Mouse (Mus musculus): Measurements from ENCODE around the gene Dhrs1. TPM values are rescaled to one million over a fixed set of nuclear protein-coding genes. Genes with fewer than 3 reads are reported as not detected.

Dhrs1 gene
- total and polyA plus RNA-seq, 2 experiments: 140 to 263 TPM

- TF ChIP-seq POLR2A (IDR thresholded peaks at IDR 0.05; ENCODE audit: extremely low read depth, insufficient read depth, low read length) (no peak), CTCF (IDR thresholded peaks at IDR 0.05; ENCODE audit: low read depth, low read length) (no peak)
- no peak for DNase-seq (ENCODE audit: extremely low read depth, low read depth, low spot score)
- H3K4me1 ChIP-seq (ENCODE audit: control insufficient read depth, insufficient read depth, low read length): no peaks in the 10 kb centered on the region
- 86% methylated on average over 6 of the region's 6 CpGs for WGBS
- H3K27me3 ChIP-seq (ENCODE audit: control insufficient read depth, insufficient read depth, low read length): no peaks in the 10 kb centered on the region
- H3K27ac ChIP-seq (replicated peaks; ENCODE audit: insufficient read depth, low read depth, low read length): no peak overlapping the region
- peaks cover 6% of the 10 kb centered on the region; the same call in 1 of the 2 replicates for H3K36me3 ChIP-seq (ENCODE audit: control insufficient read depth, insufficient read depth, low read length)
- no peak overlapping the region for H3K4me3 ChIP-seq (ENCODE audit: insufficient read depth, low read depth, low read length)
- no peak overlapping the region for H3K9ac ChIP-seq (ENCODE audit: low read depth, low read length)
- no peaks in the 10 kb centered on the region for H3K79me2 ChIP-seq (ENCODE audit: control insufficient read depth, insufficient read depth, low read length)
These were observed 42.7 kb downstream of the Dhrs1 start for GRCm38 (mm10) chr14:55702761-55703160.

- WGBS: 87% methylated on average over 9 of the region's 9 CpGs
- TF ChIP-seq CTCF (IDR thresholded peaks at IDR 0.05; ENCODE audit: low read depth, low read length) (no peak), POLR2A (IDR thresholded peaks at IDR 0.05; ENCODE audit: extremely low read depth, insufficient read depth, low read length) (no peak)
- H3K27ac ChIP-seq (replicated peaks; ENCODE audit: insufficient read depth, low read depth, low read length): no peak overlapping the region
- no peaks in the 10 kb centered on the region for H3K79me2 ChIP-seq (ENCODE audit: control insufficient read depth, insufficient read depth, low read length)
- DNase-seq (ENCODE audit: extremely low read depth, low read depth, low spot score): no peak
- H3K9ac ChIP-seq (ENCODE audit: low read depth, low read length): no peak overlapping the region
- H3K4me1 ChIP-seq (ENCODE audit: control insufficient read depth, insufficient read depth, low read length): no peaks in the 10 kb centered on the region
- H3K4me3 ChIP-seq (ENCODE audit: insufficient read depth, low read depth, low read length): no peak overlapping the region
- H3K36me3 ChIP-seq (ENCODE audit: control insufficient read depth, insufficient read depth, low read length): peaks cover 6% of the 10 kb centered on the region; the same call in 1 of the 2 replicates
- no peaks in the 10 kb centered on the region for H3K27me3 ChIP-seq (ENCODE audit: control insufficient read depth, insufficient read depth, low read length)
These were observed 44.4 kb downstream of the Dhrs1 start for GRCm38 (mm10) chr14:55701131-55701530.

GRCm38 (mm10) chr14:55697226-55697625 is 48.3 kb downstream of the Dhrs1 start:
- Histone ChIP-seq H3K36me3 (ENCODE audit: control insufficient read depth, insufficient read depth, low read length) (no peaks in the 10 kb centered on the region), H3K27me3 (ENCODE audit: control insufficient read depth, insufficient read depth, low read length) (no peaks in the 10 kb centered on the region), H3K4me3 (ENCODE audit: insufficient read depth, low read depth, low read length) (no peak overlapping the region), H3K27ac (replicated peaks; ENCODE audit: insufficient read depth, low read depth, low read length) (peak overlapping the region; percentile 6; the same call in 1 of the 2 replicates), H3K79me2 (ENCODE audit: control insufficient read depth, insufficient read depth, low read length) (no peaks in the 10 kb centered on the region), H3K9ac (ENCODE audit: low read depth, low read length) (no peak overlapping the region), H3K4me1 (ENCODE audit: control insufficient read depth, insufficient read depth, low read length) (no peaks in the 10 kb centered on the region)
- TF ChIP-seq POLR2A (IDR thresholded peaks at IDR 0.05; ENCODE audit: extremely low read depth, insufficient read depth, low read length): no peak
- TF ChIP-seq CTCF (IDR thresholded peaks at IDR 0.05; ENCODE audit: low read depth, low read length): no peak
- DNase-seq (ENCODE audit: extremely low read depth, low read depth, low spot score): peak; percentile 36
- WGBS: 84% methylated on average over 4 of the region's 4 CpGs

GRCm38 (mm10) chr14:55689433-55689832 is 56.1 kb downstream of the Dhrs1 start:
- TF ChIP-seq CTCF (IDR thresholded peaks at IDR 0.05; ENCODE audit: low read depth, low read length): no peak
- TF ChIP-seq POLR2A (IDR thresholded peaks at IDR 0.05; ENCODE audit: extremely low read depth, insufficient read depth, low read length): no peak
- Histone ChIP-seq H3K4me3 (ENCODE audit: insufficient read depth, low read depth, low read length) (no peak overlapping the region), H3K27ac (replicated peaks; ENCODE audit: insufficient read depth, low read depth, low read length) (no peak overlapping the region), H3K36me3 (ENCODE audit: control insufficient read depth, insufficient read depth, low read length) (no peaks in the 10 kb centered on the region), H3K79me2 (ENCODE audit: control insufficient read depth, insufficient read depth, low read length) (no peaks in the 10 kb centered on the region), H3K4me1 (ENCODE audit: control insufficient read depth, insufficient read depth, low read length) (no peaks in the 10 kb centered on the region), H3K27me3 (ENCODE audit: control insufficient read depth, insufficient read depth, low read length) (no peaks in the 10 kb centered on the region), H3K9ac (ENCODE audit: low read depth, low read length) (no peak overlapping the region)
- WGBS: 81% methylated on average over 10 of the region's 10 CpGs
- DNase-seq (ENCODE audit: extremely low read depth, low read depth, low spot score): no peak

Other genes with a start within 250 kb of the Dhrs1 start
Only the 30 nearest of the 35 such genes appear.
- 305 and 330 TPM in 2 replicates for gene Dcaf11, start 185.7 kb downstream of the Dhrs1 start, total RNA-seq (2014; rRNA removed)
- 263 and 363 TPM in 2 replicates for gene Dcaf11, start 185.7 kb downstream of the Dhrs1 start, polyA plus RNA-seq (2012; rRNA removed)
- not detected in 2 replicates for gene A730061H03Rik, start 185.3 kb downstream of the Dhrs1 start, total RNA-seq (2014; rRNA removed)
- 0.42 and 0.62 TPM in 2 replicates for gene A730061H03Rik, start 185.3 kb downstream of the Dhrs1 start, polyA plus RNA-seq (2012; rRNA removed)
- gene Fitm1, start 170.1 kb downstream of the Dhrs1 start, total RNA-seq (2014; rRNA removed): 3.8 and 7.5 TPM in 2 replicates
- gene Fitm1, start 170.1 kb downstream of the Dhrs1 start, polyA plus RNA-seq (2012; rRNA removed): 45.7 and 60.2 TPM in 2 replicates
- gene Psme1, start 167.6 kb downstream of the Dhrs1 start, total RNA-seq (2014; rRNA removed): 78.5 and 94.2 TPM in 2 replicates
- 46.9 and 59.9 TPM in 2 replicates for gene Psme1, start 167.6 kb downstream of the Dhrs1 start, polyA plus RNA-seq (2012; rRNA removed)
- 32.7 and 36.1 TPM in 2 replicates for gene Emc9, start 160.4 kb downstream of the Dhrs1 start, total RNA-seq (2014; rRNA removed)
- gene Emc9, start 160.4 kb downstream of the Dhrs1 start, polyA plus RNA-seq (2012; rRNA removed): 46.8 and 57.2 TPM in 2 replicates
- gene Psme2, start 154.6 kb downstream of the Dhrs1 start, total RNA-seq (2014; rRNA removed): 110 and 142 TPM in 2 replicates
- gene Psme2, start 154.6 kb downstream of the Dhrs1 start, polyA plus RNA-seq (2012; rRNA removed): 55.9 and 56.9 TPM in 2 replicates
- gene Rnf31, start 154.0 kb downstream of the Dhrs1 start, total RNA-seq (2014; rRNA removed): 4.9 and 8.0 TPM in 2 replicates
- gene Rnf31, start 154.0 kb downstream of the Dhrs1 start, polyA plus RNA-seq (2012; rRNA removed): 15.4 and 20.4 TPM in 2 replicates
- gene Irf9, start 142.1 kb downstream of the Dhrs1 start, total RNA-seq (2014; rRNA removed): 21.1 and 24.2 TPM in 2 replicates
- 36.8 and 45.0 TPM in 2 replicates for gene Irf9, start 142.1 kb downstream of the Dhrs1 start, polyA plus RNA-seq (2012; rRNA removed)
- gene Rec8, start 127.7 kb downstream of the Dhrs1 start, total RNA-seq (2014; rRNA removed): 0.34 and 0.46 TPM in 2 replicates
- gene Rec8, start 127.7 kb downstream of the Dhrs1 start, polyA plus RNA-seq (2012; rRNA removed): 0.54 and 2.3 TPM in 2 replicates
- gene Ipo4, start 109.7 kb downstream of the Dhrs1 start, total RNA-seq (2014; rRNA removed): 16.8 and 32.6 TPM in 2 replicates
- gene Ipo4, start 109.7 kb downstream of the Dhrs1 start, polyA plus RNA-seq (2012; rRNA removed): 42.0 and 53.0 TPM in 2 replicates
- 1.1 and 2.1 TPM in 2 replicates for gene Gm49378, start 107.8 kb downstream of the Dhrs1 start, total RNA-seq (2014; rRNA removed)
- 7.0 and 7.9 TPM in 2 replicates for gene Gm49378, start 107.8 kb downstream of the Dhrs1 start, polyA plus RNA-seq (2012; rRNA removed)
- 46.5 and 62.0 TPM in 2 replicates for gene Tm9sf1, start 101.9 kb downstream of the Dhrs1 start, total RNA-seq (2014; rRNA removed)
- 66.3 and 70.4 TPM in 2 replicates for gene Tm9sf1, start 101.9 kb downstream of the Dhrs1 start, polyA plus RNA-seq (2012; rRNA removed)
- gene Tssk4, start 95.5 kb downstream of the Dhrs1 start, total RNA-seq (2014; rRNA removed): 0.09 and 0.47 TPM in 2 replicates
- gene Tssk4, start 95.5 kb downstream of the Dhrs1 start, polyA plus RNA-seq (2012; rRNA removed): 0.18 and 0.24 TPM in 2 replicates
- 10.1 and 10.3 TPM in 2 replicates for gene Mdp1, start 85.2 kb downstream of the Dhrs1 start, total RNA-seq (2014; rRNA removed)
- 9.8 and 10.5 TPM in 2 replicates for gene Mdp1, start 85.2 kb downstream of the Dhrs1 start, polyA plus RNA-seq (2012; rRNA removed)
- 13.1 and 14.9 TPM in 2 replicates for gene Gmpr2, start 73.7 kb downstream of the Dhrs1 start, total RNA-seq (2014; rRNA removed)
- gene Gmpr2, start 73.7 kb downstream of the Dhrs1 start, polyA plus RNA-seq (2012; rRNA removed): 9.9 and 11.6 TPM in 2 replicates
- 94.7 and 99.4 TPM in 2 replicates for gene Nedd8, start 73.6 kb downstream of the Dhrs1 start, total RNA-seq (2014; rRNA removed)
- gene Nedd8, start 73.6 kb downstream of the Dhrs1 start, polyA plus RNA-seq (2012; rRNA removed): 209 and 225 TPM in 2 replicates
- gene Tinf2, start 63.9 kb downstream of the Dhrs1 start, total RNA-seq (2014; rRNA removed): 7.7 and 8.5 TPM in 2 replicates
- gene Tinf2, start 63.9 kb downstream of the Dhrs1 start, polyA plus RNA-seq (2012; rRNA removed): 8.1 and 8.2 TPM in 2 replicates
- 7.9 and 8.4 TPM in 2 replicates for gene Tgm1, start 31.8 kb downstream of the Dhrs1 start, total RNA-seq (2014; rRNA removed)
- 22.8 and 24.2 TPM in 2 replicates for gene Tgm1, start 31.8 kb downstream of the Dhrs1 start, polyA plus RNA-seq (2012; rRNA removed)
- 28.7 and 31.5 TPM in 2 replicates for gene Rabggta, start 23.4 kb downstream of the Dhrs1 start, total RNA-seq (2014; rRNA removed)
- 64.0 and 65.1 TPM in 2 replicates for gene Rabggta, start 23.4 kb downstream of the Dhrs1 start, polyA plus RNA-seq (2012; rRNA removed)
- 11.0 and 13.0 TPM in 2 replicates for gene Nop9, start within 50 bp of the Dhrs1 start, total RNA-seq (2014; rRNA removed)
- gene Nop9, start within 50 bp of the Dhrs1 start, polyA plus RNA-seq (2012; rRNA removed): 11.8 and 15.1 TPM in 2 replicates
- gene Cideb, start 12.8 kb upstream of the Dhrs1 start, total RNA-seq (2014; rRNA removed): 101 and 128 TPM in 2 replicates
- gene Cideb, start 12.8 kb upstream of the Dhrs1 start, polyA plus RNA-seq (2012; rRNA removed): 483 and 586 TPM in 2 replicates
- 0.74 and 0.94 TPM in 2 replicates for gene Ltb4r2, start 15.7 kb upstream of the Dhrs1 start, total RNA-seq (2014; rRNA removed)
- 1.9 and 2.6 TPM in 2 replicates for gene Ltb4r2, start 15.7 kb upstream of the Dhrs1 start, polyA plus RNA-seq (2012; rRNA removed)
- 0.28 and 0.34 TPM in 2 replicates for gene Ltb4r1, start 20.3 kb upstream of the Dhrs1 start, total RNA-seq (2014; rRNA removed)
- gene Ltb4r1, start 20.3 kb upstream of the Dhrs1 start, polyA plus RNA-seq (2012; rRNA removed): 0.80 and 1.4 TPM in 2 replicates
- 2.4 and 3.6 TPM in 2 replicates for gene Adcy4, start 38.4 kb upstream of the Dhrs1 start, total RNA-seq (2014; rRNA removed)
- gene Adcy4, start 38.4 kb upstream of the Dhrs1 start, polyA plus RNA-seq (2012; rRNA removed): 3.3 and 4.5 TPM in 2 replicates
- gene Ripk3, start 43.2 kb upstream of the Dhrs1 start, total RNA-seq (2014; rRNA removed): 0.94 and 1.8 TPM in 2 replicates
- gene Ripk3, start 43.2 kb upstream of the Dhrs1 start, polyA plus RNA-seq (2012; rRNA removed): 1.4 and 4.0 TPM in 2 replicates
- gene Nfatc4, start 77.5 kb upstream of the Dhrs1 start, total RNA-seq (2014; rRNA removed): 0.18 and 0.60 TPM in 2 replicates
- gene Nfatc4, start 77.5 kb upstream of the Dhrs1 start, polyA plus RNA-seq (2012; rRNA removed): 0.30 and 0.43 TPM in 2 replicates
- 0.65 and 0.81 TPM in 2 replicates for gene Nynrin, start 108.3 kb upstream of the Dhrs1 start, total RNA-seq (2014; rRNA removed)
- gene Nynrin, start 108.3 kb upstream of the Dhrs1 start, polyA plus RNA-seq (2012; rRNA removed): 0.66 and 0.71 TPM in 2 replicates
- 0.18 and 0.34 TPM in 2 replicates for gene Cbln3, start 138.7 kb upstream of the Dhrs1 start, total RNA-seq (2014; rRNA removed)
- 0.49 and 0.64 TPM in 2 replicates for gene Cbln3, start 138.7 kb upstream of the Dhrs1 start, polyA plus RNA-seq (2012; rRNA removed)
- gene Khnyn, start 139.3 kb upstream of the Dhrs1 start, total RNA-seq (2014; rRNA removed): 29.8 and 32.5 TPM in 2 replicates
- gene Khnyn, start 139.3 kb upstream of the Dhrs1 start, polyA plus RNA-seq (2012; rRNA removed): 13.3 and 15.4 TPM in 2 replicates
- gene Sdr39u1, start 154.6 kb upstream of the Dhrs1 start, total RNA-seq (2014; rRNA removed): 7.0 and 10.4 TPM in 2 replicates
- gene Sdr39u1, start 154.6 kb upstream of the Dhrs1 start, polyA plus RNA-seq (2012; rRNA removed): 13.4 and 16.1 TPM in 2 replicates

Data from liver, adult 2 months (tissue).